Mouse (Mus musculus): Measurements from ENCODE around the gene Ddx18. TPM values are rescaled to one million over a fixed set of nuclear protein-coding genes. Genes with fewer than 3 reads are reported as not detected.

Gene Ddx18
- polyA plus RNA-seq, 1 experiment: 57.7 TPM

DNA sequence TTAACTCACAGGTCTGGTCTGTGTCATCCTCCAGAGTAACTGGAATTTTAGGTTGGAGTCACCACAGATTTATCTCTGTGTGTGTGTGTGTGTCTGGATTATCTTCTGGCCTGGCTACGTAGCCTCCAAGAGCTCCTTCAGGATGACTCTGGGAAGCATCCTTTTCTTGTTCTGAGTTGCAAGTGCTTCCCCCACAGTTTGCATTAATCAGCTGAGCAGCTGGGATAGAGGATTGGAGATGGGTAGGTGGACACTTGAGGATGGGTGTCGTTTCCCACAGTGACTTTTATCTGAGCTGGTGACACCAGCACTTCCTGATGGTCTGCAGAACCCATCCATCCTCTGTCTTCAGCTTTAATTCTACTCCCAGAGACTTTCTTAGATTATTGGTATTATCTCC is 20.9 kb downstream of the Ddx18 start:
- H3K79me2 ChIP-seq (ENCODE audit: control insufficient read depth, insufficient read depth): no peaks in the 10 kb centered on the region
- no peaks in the 10 kb centered on the region for H3K36me3 ChIP-seq (ENCODE audit: control insufficient read depth, insufficient read depth)
- TF ChIP-seq MAX (IDR thresholded peaks at IDR 0.05) (no peak), MYOD1 (IDR thresholded peaks at IDR 0.05; ENCODE audit: control insufficient read depth, insufficient read length, low read depth) (no peak), USF1 (IDR thresholded peaks at IDR 0.05; ENCODE audit: low read depth) (no peak), MYOG (IDR thresholded peaks at IDR 0.05; ENCODE audit: control insufficient read depth, extremely low read depth, insufficient read length) (no peak), CEBPB (IDR thresholded peaks at IDR 0.05; ENCODE audit: low read depth) (no peak), FOSL1 (IDR thresholded peaks at IDR 0.05; ENCODE audit: insufficient read depth, low read length, poor library complexity, severe bottlenecking) (no peak), CTCF (IDR thresholded peaks at IDR 0.05; ENCODE audit: control insufficient read depth, insufficient read depth, insufficient read length) (no peak)
- H3K27me3 ChIP-seq (ENCODE audit: control insufficient read depth, insufficient read depth, insufficient read length): peaks cover 24% of the 10 kb centered on the region
- H3ac ChIP-seq (ENCODE audit: control insufficient read depth, insufficient read length, low read depth): no peak overlapping the region
- no peak overlapping the region for H3K4me3 ChIP-seq (ENCODE audit: insufficient read depth, poor library complexity, severe bottlenecking)
- H3K79me3 ChIP-seq (ENCODE audit: low read depth): no peaks in the 10 kb centered on the region

DNA sequence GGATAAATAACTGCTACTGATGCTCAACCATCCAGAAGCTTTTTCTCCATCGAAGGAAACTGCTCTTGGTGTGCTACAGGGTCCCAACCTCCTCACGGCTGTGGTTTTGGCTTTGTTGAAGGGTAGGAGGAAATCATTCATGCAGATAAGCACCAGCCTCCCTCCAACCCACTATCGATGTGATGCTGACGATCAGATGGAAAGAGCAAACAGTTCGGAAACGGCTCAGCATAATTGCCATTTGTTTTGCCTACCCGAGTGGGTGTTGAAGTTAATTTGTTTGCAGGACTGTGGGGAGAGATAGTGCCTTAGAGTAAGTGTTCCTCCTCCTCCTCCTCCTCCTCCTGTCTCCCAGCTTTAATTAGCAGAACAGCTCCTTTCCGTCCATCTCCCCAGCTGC is 27.4 kb downstream of the Ddx18 start:
- Histone ChIP-seq H3K27me3 (ENCODE audit: control insufficient read depth, insufficient read depth, insufficient read length) (peaks cover 30% of the 10 kb centered on the region), H3K79me3 (ENCODE audit: low read depth) (no peaks in the 10 kb centered on the region), H3K4me3 (ENCODE audit: insufficient read depth, poor library complexity, severe bottlenecking) (no peak overlapping the region), H3K79me2 (ENCODE audit: control insufficient read depth, insufficient read depth) (no peaks in the 10 kb centered on the region), H3ac (ENCODE audit: control insufficient read depth, insufficient read length, low read depth) (no peak overlapping the region), H3K36me3 (ENCODE audit: control insufficient read depth, insufficient read depth) (no peaks in the 10 kb centered on the region)
- TF ChIP-seq MAX (IDR thresholded peaks at IDR 0.05) (no peak), USF1 (IDR thresholded peaks at IDR 0.05; ENCODE audit: low read depth) (no peak), CEBPB (IDR thresholded peaks at IDR 0.05; ENCODE audit: low read depth) (no peak), CTCF (IDR thresholded peaks at IDR 0.05; ENCODE audit: control insufficient read depth, insufficient read depth, insufficient read length) (no peak), MYOD1 (IDR thresholded peaks at IDR 0.05; ENCODE audit: control insufficient read depth, insufficient read length, low read depth) (no peak), FOSL1 (IDR thresholded peaks at IDR 0.05; ENCODE audit: insufficient read depth, low read length, poor library complexity, severe bottlenecking) (no peak), MYOG (IDR thresholded peaks at IDR 0.05; ENCODE audit: control insufficient read depth, extremely low read depth, insufficient read length) (no peak)

DNA sequence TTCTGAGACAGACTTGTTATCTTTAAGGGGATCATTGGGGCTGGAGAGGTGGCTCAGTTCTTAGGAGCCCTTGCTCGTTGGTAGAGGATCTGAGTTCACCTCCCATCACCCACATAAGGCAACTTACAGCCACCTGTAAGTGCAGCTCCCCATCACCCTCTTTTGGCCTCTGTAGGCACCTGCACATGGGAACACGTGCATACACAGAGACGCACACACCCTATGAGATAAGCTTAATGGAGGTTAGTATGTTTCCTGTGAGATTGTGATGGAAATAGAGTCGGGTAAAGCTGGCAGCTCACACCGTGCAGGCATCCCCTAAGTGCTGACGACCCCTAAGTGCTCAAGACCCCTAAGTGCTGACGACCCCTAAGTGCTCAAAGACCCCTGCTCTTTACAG is 36.4 kb downstream of the Ddx18 start:
- H3K4me3 ChIP-seq (ENCODE audit: insufficient read depth, poor library complexity, severe bottlenecking): no peak overlapping the region
- H3K27me3 ChIP-seq (ENCODE audit: control insufficient read depth, insufficient read depth, insufficient read length): peaks cover 23% of the 10 kb centered on the region
- no peaks in the 10 kb centered on the region for H3K36me3 ChIP-seq (ENCODE audit: control insufficient read depth, insufficient read depth)
- no peaks in the 10 kb centered on the region for H3K79me2 ChIP-seq (ENCODE audit: control insufficient read depth, insufficient read depth)
- no peak overlapping the region for H3ac ChIP-seq (ENCODE audit: control insufficient read depth, insufficient read length, low read depth)
- H3K79me3 ChIP-seq (ENCODE audit: low read depth): no peaks in the 10 kb centered on the region
- TF ChIP-seq CEBPB (IDR thresholded peaks at IDR 0.05; ENCODE audit: low read depth) (no peak), MAX (IDR thresholded peaks at IDR 0.05) (no peak), USF1 (IDR thresholded peaks at IDR 0.05; ENCODE audit: low read depth) (no peak), CTCF (IDR thresholded peaks at IDR 0.05; ENCODE audit: control insufficient read depth, insufficient read depth, insufficient read length) (no peak), MYOD1 (IDR thresholded peaks at IDR 0.05; ENCODE audit: control insufficient read depth, insufficient read length, low read depth) (no peak), MYOG (IDR thresholded peaks at IDR 0.05; ENCODE audit: control insufficient read depth, extremely low read depth, insufficient read length) (no peak), FOSL1 (IDR thresholded peaks at IDR 0.05; ENCODE audit: insufficient read depth, low read length, poor library complexity, severe bottlenecking) (no peak)

DNA sequence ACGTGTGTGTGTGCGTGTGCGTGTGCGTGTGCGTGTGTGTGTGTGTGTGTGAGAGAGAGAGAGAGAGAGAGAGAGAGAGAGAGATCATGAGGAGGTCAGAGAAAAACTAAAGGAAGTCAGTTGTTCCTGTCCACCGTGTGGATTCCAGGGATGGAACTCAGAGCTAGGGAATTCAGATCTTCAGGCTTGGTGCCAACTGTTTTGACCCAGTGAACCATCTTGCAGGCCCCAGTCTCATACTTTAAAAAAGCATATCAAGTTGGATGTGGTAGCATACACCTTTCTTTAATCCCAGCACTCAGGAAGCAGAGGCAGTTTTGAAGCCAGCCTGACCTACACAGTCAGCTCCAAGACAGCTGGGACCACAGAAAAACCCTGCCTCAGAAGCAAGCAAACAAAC is 38.5 kb downstream of the Ddx18 start:
- H3K79me3 ChIP-seq (ENCODE audit: low read depth): no peaks in the 10 kb centered on the region
- no peaks in the 10 kb centered on the region for H3K79me2 ChIP-seq (ENCODE audit: control insufficient read depth, insufficient read depth)
- no peak overlapping the region for H3ac ChIP-seq (ENCODE audit: control insufficient read depth, insufficient read length, low read depth)
- H3K4me3 ChIP-seq (ENCODE audit: insufficient read depth, poor library complexity, severe bottlenecking): no peak overlapping the region
- TF ChIP-seq MYOD1 (IDR thresholded peaks at IDR 0.05; ENCODE audit: control insufficient read depth, insufficient read length, low read depth): no peak
- TF ChIP-seq USF1 (IDR thresholded peaks at IDR 0.05; ENCODE audit: low read depth): no peak
- no peak for TF ChIP-seq MYOG (IDR thresholded peaks at IDR 0.05; ENCODE audit: control insufficient read depth, extremely low read depth, insufficient read length)
- no peak for TF ChIP-seq CEBPB (IDR thresholded peaks at IDR 0.05; ENCODE audit: low read depth)
- TF ChIP-seq CTCF (IDR thresholded peaks at IDR 0.05; ENCODE audit: control insufficient read depth, insufficient read depth, insufficient read length): no peak
- TF ChIP-seq MAX (IDR thresholded peaks at IDR 0.05): no peak
- no peak for TF ChIP-seq FOSL1 (IDR thresholded peaks at IDR 0.05; ENCODE audit: insufficient read depth, low read length, poor library complexity, severe bottlenecking)
- H3K36me3 ChIP-seq (ENCODE audit: control insufficient read depth, insufficient read depth): no peaks in the 10 kb centered on the region
- peaks cover 23% of the 10 kb centered on the region for H3K27me3 ChIP-seq (ENCODE audit: control insufficient read depth, insufficient read depth, insufficient read length)

DNA sequence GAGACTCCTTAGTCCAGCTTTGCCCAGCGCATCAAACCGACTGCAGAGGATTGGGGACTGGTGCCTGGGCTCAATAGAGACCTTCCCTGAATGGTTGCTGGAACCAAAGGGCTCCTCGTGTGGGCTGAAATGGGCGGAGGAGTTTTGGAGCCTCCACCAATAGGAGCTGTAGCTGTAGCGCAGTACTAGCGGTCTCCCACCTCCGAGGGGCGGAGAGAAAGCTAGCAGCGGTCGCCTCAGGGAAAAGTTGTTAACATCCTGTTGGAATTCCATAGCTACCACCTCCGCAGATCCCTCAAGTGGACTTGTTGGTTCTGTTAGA is 39.4 kb downstream of the Ddx18 start, which contains the start of gene Htr5b:
Gene Htr5b, minus strand, starts transcription at position 67 of the 322 bp plus-strand sequence.
- H3K79me3 ChIP-seq (ENCODE audit: low read depth): no peaks in the 10 kb centered on the region
- no peak for TF ChIP-seq MAX (IDR thresholded peaks at IDR 0.05)
- TF ChIP-seq CTCF (IDR thresholded peaks at IDR 0.05; ENCODE audit: control insufficient read depth, insufficient read depth, insufficient read length): no peak
- no peak for TF ChIP-seq CEBPB (IDR thresholded peaks at IDR 0.05; ENCODE audit: low read depth)
- TF ChIP-seq USF1 (IDR thresholded peaks at IDR 0.05; ENCODE audit: low read depth): no peak
- no peak for TF ChIP-seq MYOD1 (IDR thresholded peaks at IDR 0.05; ENCODE audit: control insufficient read depth, insufficient read length, low read depth)
- TF ChIP-seq MYOG (IDR thresholded peaks at IDR 0.05; ENCODE audit: control insufficient read depth, extremely low read depth, insufficient read length): no peak
- TF ChIP-seq FOSL1 (IDR thresholded peaks at IDR 0.05; ENCODE audit: insufficient read depth, low read length, poor library complexity, severe bottlenecking): no peak
- H3K27me3 ChIP-seq (ENCODE audit: control insufficient read depth, insufficient read depth, insufficient read length): peaks cover 18% of the 10 kb centered on the region
- H3K36me3 ChIP-seq (ENCODE audit: control insufficient read depth, insufficient read depth): no peaks in the 10 kb centered on the region
- H3K79me2 ChIP-seq (ENCODE audit: control insufficient read depth, insufficient read depth): no peaks in the 10 kb centered on the region
- H3K4me3 ChIP-seq (ENCODE audit: insufficient read depth, poor library complexity, severe bottlenecking): no peak within 1 kb of the TSS
- no peak within 1 kb of the TSS for H3ac ChIP-seq (ENCODE audit: control insufficient read depth, insufficient read length, low read depth)

Data from C2C12 (cell line).